Mouse (Mus musculus): ENCODE measurements around the gene Ppp1r18. TPM values are rescaled to one million over a fixed set of nuclear protein-coding genes. Genes with fewer than 3 reads are reported as not detected.
"Not testable (repeated sequence)": the region's sequence is repeated elsewhere in the genome, so short reads cannot be mapped to it uniquely, and the experiment has no call there.

Gene Ppp1r18
- polyA plus RNA-seq, 1 experiment from 2014 or later, result 21.8 TPM

DNA sequence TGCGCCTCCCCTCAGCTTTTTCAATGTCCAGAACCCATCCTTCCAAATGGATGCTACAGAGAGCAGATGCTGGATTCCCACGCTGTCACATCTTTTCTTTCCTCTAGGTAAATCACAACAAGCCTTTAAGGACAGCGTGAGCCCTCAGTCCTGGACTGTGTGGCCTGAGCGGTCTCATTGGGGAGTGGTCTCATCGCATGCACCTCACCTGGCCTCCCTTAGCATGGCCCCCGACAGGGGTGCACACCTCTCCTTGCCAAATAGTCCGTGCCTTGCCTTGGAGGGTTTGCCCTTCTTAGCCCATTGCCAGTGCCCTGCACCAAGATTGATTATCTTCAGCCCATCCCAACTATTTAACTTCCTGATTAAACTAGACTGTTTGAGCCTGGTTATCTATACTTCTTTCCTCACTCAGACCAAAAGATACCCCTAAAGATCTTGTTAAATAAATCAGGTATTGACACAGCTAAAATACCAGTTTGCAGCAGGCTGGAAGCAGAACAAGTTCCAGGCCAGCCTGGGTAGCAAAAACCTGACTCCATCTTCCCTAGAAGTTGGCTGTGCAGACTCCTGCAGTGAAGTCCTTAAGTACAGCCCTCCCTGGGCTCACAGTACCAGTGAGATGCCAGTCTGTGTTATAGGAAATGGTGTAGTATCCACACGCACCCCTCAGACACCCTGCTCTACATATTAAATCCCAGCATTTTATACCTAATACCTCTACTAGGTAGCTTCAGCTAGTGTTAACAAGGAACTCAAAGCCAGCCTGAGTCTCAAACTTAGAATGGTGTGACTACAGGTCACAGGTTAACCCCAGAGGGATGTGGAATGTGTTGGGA, 32.8 kb upstream of the Ppp1r18 start:
- no peaks in the 10 kb centered on the region for H3K27me3 ChIP-seq (ENCODE audit: low read depth, poor library complexity, severe bottlenecking)
- no peak overlapping the region for H3K27ac ChIP-seq (replicated peaks)
- peak overlapping the region; percentile 16; the same call in 1 of the 2 replicates for H3K4me3 ChIP-seq
- no peak for DNase-seq (ENCODE audit: low spot score)
- peaks cover 38% of the 10 kb centered on the region for H3K4me1 ChIP-seq
- no peaks in the 10 kb centered on the region for H3K9me3 ChIP-seq (replicated peaks)
- WGBS, result 68% methylated on average over 8 of the region's 8 CpGs
- H3K36me3 ChIP-seq, result peaks cover 81% of the 10 kb centered on the region

DNA sequence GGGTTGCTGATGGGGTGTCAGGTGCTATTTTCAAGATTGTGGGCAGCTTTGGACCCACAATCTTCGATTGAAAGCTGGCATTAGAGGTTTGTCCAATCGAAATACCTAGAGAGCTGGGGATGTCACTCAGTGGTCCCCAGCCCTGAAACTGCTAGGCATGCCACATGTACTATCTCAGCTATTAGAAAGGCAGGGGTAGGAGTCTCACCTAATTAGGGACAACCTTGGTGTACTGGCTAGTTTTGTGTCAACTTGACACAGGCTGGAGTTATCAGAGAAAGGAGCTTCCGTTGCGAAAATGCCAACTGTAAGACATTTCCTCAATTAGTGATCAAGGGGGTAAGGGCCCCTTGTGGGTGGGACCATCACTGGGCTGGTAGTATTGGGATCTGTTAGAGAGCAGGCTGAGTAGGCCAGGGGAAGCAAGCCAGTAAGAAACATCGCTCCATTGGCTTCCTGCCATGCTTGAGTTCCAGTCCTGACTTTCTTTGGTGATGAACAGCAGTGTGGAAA, 32.1 kb upstream of the Ppp1r18 start:
- Histone ChIP-seq H3K9me3 (replicated peaks) (no peaks in the 10 kb centered on the region), H3K27me3 (ENCODE audit: low read depth, poor library complexity, severe bottlenecking) (no peaks in the 10 kb centered on the region), H3K36me3 (peaks cover 75% of the 10 kb centered on the region), H3K4me1 (peaks cover 38% of the 10 kb centered on the region), H3K27ac (replicated peaks) (no peak overlapping the region), H3K4me3 (peak overlapping the region; percentile 16; the same call in 1 of the 2 replicates)
- 29% methylated on average over 5 of the region's 5 CpGs for WGBS
- no peak for DNase-seq (ENCODE audit: low spot score)

DNA sequence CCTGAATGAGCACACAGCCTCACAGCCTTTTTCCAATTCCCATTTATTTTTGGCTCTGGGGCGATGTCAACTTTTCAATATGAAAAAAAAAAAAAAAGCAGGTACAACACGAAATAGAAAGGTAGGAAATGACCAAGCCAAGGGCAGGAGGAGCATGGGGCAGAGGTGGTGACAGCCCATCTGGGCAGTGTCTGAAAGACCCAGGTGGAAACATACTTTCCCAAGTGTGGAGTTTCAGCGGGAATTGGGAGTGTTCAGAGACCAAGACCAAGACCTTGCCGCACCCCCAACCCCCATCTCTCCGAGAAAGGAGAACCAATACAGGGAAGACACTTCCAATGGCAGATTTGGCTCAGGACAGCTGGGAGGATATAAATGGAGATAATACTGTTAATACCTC, 31.5 kb upstream of the Ppp1r18 start:
- H3K4me3 ChIP-seq, result peak overlapping the region; percentile 80; the same call in 1 of the 2 replicates

DNA sequence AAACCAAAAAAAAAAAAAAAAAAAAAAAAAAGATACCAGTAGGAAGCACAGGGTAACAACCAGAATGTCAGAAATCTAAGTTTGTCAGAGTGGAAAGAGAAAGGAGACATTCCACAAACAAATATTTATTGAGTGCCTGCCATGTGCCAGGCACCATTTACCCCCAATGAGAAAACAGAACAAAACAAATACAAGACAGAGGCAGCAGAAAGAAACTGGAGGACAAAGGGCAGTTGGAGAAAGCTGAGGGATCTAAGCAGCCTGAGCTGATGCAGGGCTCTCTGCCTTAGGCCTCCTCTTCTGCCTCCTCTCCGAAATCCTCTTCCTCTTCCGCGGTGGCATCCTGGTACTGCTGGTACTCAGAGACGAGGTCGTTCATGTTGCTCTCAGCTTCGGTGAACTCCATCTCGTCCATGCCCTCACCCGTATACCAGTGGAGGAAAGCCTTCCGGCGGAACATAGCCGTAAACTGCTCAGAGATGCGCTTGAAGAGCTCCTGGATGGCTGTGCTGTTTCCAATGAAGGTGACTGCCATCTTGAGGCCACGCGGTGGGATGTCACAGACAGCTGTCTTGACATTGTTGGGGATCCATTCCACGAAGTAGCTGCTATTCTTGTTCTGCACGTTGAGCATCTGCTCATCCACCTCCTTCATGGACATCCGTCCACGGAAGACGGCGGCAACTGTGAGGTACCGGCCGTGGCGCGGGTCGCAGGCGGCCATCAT, 30.5 kb upstream of the Ppp1r18 start:
- Histone ChIP-seq H3K4me1 (peaks cover 46% of the 10 kb centered on the region), H3K27ac (replicated peaks) (peak overlapping the region; percentile 52; the same call in 1 of the 2 replicates), H3K36me3 (peaks cover 71% of the 10 kb centered on the region), H3K9me3 (replicated peaks) (no peaks in the 10 kb centered on the region), H3K27me3 (ENCODE audit: low read depth, poor library complexity, severe bottlenecking) (no peaks in the 10 kb centered on the region), H3K4me3 (peak overlapping the region; percentile 80)
- WGBS, result 82% methylated on average over 26 of the region's 26 CpGs
- DNase-seq (ENCODE audit: low spot score), result no peak

More for the DNA sequence above, 31.5 kb upstream of the Ppp1r18 start:
- Histone ChIP-seq H3K9me3 (replicated peaks) (no peaks in the 10 kb centered on the region), H3K36me3 (peaks cover 71% of the 10 kb centered on the region), H3K27me3 (ENCODE audit: low read depth, poor library complexity, severe bottlenecking) (no peaks in the 10 kb centered on the region), H3K27ac (replicated peaks) (no peak overlapping the region), H3K4me1 (peaks cover 43% of the 10 kb centered on the region)
- WGBS, result 70% methylated on average over 5 of the region's 5 CpGs
- DNase-seq (ENCODE audit: low spot score), result no peak

DNA sequence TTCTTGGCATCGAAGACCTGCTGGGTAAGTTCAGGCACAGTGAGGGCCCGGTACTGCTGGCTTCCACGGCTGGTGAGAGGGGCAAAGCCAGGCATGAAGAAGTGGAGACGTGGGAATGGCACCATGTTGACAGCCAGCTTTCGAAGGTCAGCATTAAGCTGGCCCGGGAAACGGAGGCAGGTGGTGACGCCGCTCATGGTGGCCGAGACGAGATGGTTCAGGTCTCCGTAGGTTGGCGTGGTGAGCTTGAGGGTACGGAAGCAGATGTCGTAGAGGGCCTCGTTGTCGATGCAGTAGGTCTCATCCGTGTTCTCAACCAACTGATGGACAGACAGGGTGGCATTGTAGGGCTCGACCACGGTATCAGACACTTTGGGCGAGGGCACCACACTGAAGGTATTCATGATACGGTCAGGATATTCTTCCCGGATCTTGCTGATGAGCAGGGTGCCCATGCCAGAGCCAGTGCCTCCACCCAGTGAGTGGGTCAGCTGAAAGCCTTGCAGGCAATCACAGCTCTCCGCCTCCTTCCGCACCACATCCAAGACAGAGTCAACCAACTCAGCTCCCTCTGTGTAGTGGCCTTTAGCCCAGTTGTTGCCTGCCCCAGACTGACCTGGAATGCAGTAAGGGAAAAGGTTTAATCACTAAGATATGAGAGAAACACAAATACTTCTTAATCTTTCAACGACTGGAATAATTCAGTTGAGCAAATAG, 29.8 kb upstream of the Ppp1r18 start:
- 85% methylated on average over 26 of the region's 26 CpGs for WGBS
- H3K4me3 ChIP-seq, result peak overlapping the region; percentile 80
- peaks cover 39% of the 10 kb centered on the region for H3K4me1 ChIP-seq
- H3K27me3 ChIP-seq (ENCODE audit: low read depth, poor library complexity, severe bottlenecking), result no peaks in the 10 kb centered on the region
- peaks cover 64% of the 10 kb centered on the region for H3K36me3 ChIP-seq
- 0 out of 2 replicates have a peak overlapping the region, but pooled peaks have one; percentile 99 for H3K27ac ChIP-seq (replicated peaks)
- no peak for DNase-seq (ENCODE audit: low spot score)
- H3K9me3 ChIP-seq (replicated peaks), result no peaks in the 10 kb centered on the region

DNA sequence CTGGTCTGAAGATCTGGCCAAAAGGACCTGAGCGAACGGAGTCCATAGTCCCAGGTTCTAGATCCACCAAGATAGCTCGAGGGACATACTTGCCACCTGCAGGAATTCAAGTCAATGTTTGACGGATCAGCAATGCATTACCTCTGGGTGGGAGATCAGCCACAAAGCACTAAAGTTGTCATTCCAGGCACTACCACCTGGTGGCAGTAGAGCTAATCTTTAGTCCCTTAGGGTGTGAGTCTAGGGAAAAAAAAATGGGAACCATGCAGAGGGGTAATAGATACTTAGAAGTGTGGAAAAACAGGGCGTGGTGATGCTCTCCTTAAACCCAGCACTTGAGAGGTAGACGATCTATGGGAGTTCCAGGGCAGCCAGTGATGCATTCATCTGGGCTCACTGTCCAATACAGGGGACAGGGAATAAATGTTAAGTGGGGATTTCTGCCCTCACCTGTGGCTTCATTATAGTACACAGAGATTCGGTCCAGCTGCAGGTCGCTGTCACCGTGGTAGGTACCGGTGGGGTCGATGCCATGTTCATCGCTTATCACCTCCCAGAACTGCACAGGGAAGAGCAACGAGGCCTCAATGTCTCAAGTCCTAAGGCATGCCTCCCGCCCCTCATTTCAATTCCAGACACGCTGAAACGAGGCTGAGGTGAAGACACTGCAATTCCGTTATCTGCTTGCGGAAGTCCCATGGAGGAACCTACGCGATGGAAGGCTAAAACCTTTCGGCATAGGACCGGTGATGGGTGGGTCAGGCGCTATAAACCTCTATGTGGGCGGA, 29.0 kb upstream of the Ppp1r18 start:
- WGBS, result 9% methylated on average over 24 of the region's 24 CpGs
- H3K27ac ChIP-seq (replicated peaks), result peak overlapping the region; percentile 99

DNA sequence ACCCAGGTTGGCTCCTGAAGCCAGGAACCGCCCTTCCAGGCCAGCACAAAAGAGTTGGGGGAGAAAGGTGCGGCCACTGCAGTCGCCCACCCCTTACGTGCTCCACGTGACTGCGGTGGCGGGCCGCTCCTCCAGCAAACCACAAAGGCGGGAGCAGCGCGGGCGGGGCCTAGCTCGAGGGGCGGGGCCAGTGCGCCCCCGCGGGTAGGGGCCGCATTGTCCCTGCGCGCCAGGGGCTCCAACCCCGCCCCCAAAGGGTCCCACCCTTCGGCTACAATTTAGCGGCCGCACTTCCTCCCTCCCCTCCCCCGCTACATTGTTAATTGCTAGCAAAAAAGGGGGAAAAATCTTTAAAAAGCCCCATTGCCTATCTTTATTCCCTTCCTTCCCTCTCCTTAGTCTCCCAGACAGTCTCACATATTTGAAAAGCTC, 28.4 kb upstream of the Ppp1r18 start:
- 0% methylated on average over 25 of the region's 25 CpGs for WGBS
- Histone ChIP-seq H3K36me3 (peaks cover 50% of the 10 kb centered on the region), H3K4me1 (peaks cover 39% of the 10 kb centered on the region), H3K9me3 (replicated peaks) (no peaks in the 10 kb centered on the region), H3K27me3 (ENCODE audit: low read depth, poor library complexity, severe bottlenecking) (no peaks in the 10 kb centered on the region), H3K4me3 (peak overlapping the region; percentile 80), H3K27ac (replicated peaks) (peak overlapping the region; percentile 99)
- peak; percentile 93 for DNase-seq (ENCODE audit: low spot score)

More for the DNA sequence above, 29.0 kb upstream of the Ppp1r18 start:
- Histone ChIP-seq H3K27me3 (ENCODE audit: low read depth, poor library complexity, severe bottlenecking) (no peaks in the 10 kb centered on the region), H3K36me3 (peaks cover 56% of the 10 kb centered on the region), H3K4me1 (peaks cover 38% of the 10 kb centered on the region), H3K9me3 (replicated peaks) (no peaks in the 10 kb centered on the region), H3K4me3 (peak overlapping the region; percentile 80)
- DNase-seq (ENCODE audit: low spot score), result peak; percentile 76

DNA sequence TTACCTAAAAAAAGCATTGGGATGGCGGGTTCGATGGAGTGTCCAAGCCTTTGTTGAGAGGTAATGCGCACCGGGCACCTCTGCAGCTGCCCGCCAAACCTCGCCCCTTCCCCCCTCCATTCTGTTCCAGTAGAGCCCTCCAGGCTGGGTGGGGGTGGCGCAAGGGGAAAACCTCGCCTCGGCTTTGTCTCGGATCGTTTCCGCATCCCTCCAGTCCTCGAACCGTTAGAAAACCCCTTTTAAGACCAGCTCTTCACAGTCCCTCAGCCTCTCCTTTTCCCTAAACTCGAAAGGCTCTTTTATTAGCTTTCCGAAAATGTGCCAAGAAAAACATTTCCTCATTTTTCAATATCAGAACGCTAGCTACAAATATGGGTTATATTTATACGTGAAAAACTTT, 27.9 kb upstream of the Ppp1r18 start:
- WGBS, result under 1% methylated on average over 18 of the region's 18 CpGs
- H3K27ac ChIP-seq (replicated peaks), result peak overlapping the region; percentile 99
- H3K4me1 ChIP-seq, result peaks cover 44% of the 10 kb centered on the region
- peak; percentile 70 for DNase-seq (ENCODE audit: low spot score)
- H3K27me3 ChIP-seq (ENCODE audit: low read depth, poor library complexity, severe bottlenecking), result no peaks in the 10 kb centered on the region
- peaks cover 45% of the 10 kb centered on the region for H3K36me3 ChIP-seq
- H3K4me3 ChIP-seq, result peak overlapping the region; percentile 80
- no peaks in the 10 kb centered on the region for H3K9me3 ChIP-seq (replicated peaks)

DNA sequence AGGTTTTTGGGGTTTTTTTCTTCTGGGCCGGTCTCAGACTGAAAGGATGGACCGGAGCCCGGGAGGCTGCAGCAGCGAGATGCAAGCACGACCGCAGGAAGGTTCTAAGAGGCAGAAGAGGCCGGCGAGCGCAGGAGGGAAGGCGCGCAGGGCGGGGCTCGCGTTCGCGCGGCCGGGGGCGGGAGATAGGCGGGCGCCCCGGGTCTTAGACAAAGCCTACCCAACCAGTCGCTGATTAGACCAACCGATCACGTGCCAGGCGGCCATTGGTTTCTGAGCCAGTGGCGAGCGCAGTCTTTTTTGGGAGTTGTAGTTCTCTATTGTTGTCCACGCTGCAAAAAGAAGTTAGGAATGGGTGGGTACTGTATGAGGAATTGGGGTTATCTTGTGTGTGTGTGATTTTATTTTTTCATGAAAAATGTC, 27.3 kb upstream of the Ppp1r18 start, which contains the start of gene Tubb5:
Tubb5 (minus strand) TSS at position 185 of the 423 bp plus-strand sequence.
- WGBS, result 2% methylated on average over 29 of the region's 29 CpGs
- DNase-seq (ENCODE audit: low spot score), result peak; percentile 97
- Histone ChIP-seq H3K27ac (replicated peaks) (peak within 1 kb of the TSS; percentile 99), H3K4me3 (peak within 1 kb of the TSS; percentile 80), H3K9me3 (replicated peaks) (no peaks in the 10 kb centered on the region), H3K36me3 (peaks cover 39% of the 10 kb centered on the region), H3K27me3 (ENCODE audit: low read depth, poor library complexity, severe bottlenecking) (no peaks in the 10 kb centered on the region), H3K4me1 (peaks cover 51% of the 10 kb centered on the region)

DNA sequence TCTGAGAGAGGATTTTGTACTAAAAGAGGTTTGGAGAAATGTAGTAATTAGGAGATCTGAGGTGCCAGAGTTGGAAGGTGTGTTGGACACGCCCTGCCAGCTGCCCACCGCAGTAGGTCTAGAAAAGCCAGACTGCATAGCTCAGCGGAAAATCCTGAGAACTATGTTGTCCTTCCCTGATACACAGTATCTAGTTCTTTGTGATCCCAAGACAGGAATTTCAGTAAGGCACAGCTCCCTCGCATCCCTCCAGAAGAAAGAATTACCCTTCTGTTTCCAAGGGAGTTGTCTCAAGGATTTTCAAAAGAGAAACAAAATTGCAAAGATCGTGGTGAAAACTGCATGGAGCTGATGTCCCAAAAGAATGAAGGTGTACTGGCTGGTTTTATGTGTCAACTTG, 26.8 kb upstream of the Ppp1r18 start:
- DNase-seq (ENCODE audit: low spot score), result peak; percentile 46
- Histone ChIP-seq H3K4me3 (peak overlapping the region; percentile 80), H3K36me3 (peaks cover 36% of the 10 kb centered on the region), H3K27ac (replicated peaks) (peak overlapping the region; percentile 99), H3K27me3 (ENCODE audit: low read depth, poor library complexity, severe bottlenecking) (no peaks in the 10 kb centered on the region), H3K9me3 (replicated peaks) (no peaks in the 10 kb centered on the region), H3K4me1 (peaks cover 52% of the 10 kb centered on the region)
- 3% methylated on average over 5 of the region's 5 CpGs for WGBS

DNA sequence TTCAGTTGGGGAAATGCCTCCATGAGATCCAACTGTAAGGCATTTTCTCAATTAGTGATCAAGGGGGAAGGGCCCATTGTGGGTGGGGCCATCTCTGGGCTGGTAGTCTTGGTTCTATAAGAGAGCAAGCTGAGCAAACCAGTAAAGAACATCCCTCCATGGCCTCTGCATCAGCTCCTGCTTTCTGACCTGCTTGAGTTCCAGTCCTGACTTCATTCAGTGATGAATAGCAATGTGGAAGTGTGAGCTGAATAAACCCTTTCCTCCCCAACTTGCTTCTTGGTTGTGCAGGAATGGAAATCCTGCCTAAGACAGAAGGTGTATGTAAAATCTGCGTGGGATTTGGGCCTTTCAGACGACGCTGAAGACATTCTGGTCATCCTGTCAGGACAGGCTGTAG, 26.4 kb upstream of the Ppp1r18 start:
- WGBS, result 51% methylated on average over 3 of the region's 3 CpGs
- Histone ChIP-seq H3K36me3 (peaks cover 34% of the 10 kb centered on the region), H3K4me1 (peaks cover 51% of the 10 kb centered on the region), H3K27ac (replicated peaks) (peak overlapping the region; percentile 99), H3K4me3 (peak overlapping the region; percentile 80)
- H3K27me3 ChIP-seq (ENCODE audit: low read depth, poor library complexity, severe bottlenecking); DNase-seq (ENCODE audit: low spot score); H3K9me3 ChIP-seq (replicated peaks): not testable (repeated sequence)
